Mouse (Mus musculus): ENCODE measurements at regions not wholly inside any gene's neighbourhood (a gene's known extent, or its start where the extent isn't known, plus 50 kb on each side); places are given as distances from the start of the nearest gene placed in this dataset.

DNA sequence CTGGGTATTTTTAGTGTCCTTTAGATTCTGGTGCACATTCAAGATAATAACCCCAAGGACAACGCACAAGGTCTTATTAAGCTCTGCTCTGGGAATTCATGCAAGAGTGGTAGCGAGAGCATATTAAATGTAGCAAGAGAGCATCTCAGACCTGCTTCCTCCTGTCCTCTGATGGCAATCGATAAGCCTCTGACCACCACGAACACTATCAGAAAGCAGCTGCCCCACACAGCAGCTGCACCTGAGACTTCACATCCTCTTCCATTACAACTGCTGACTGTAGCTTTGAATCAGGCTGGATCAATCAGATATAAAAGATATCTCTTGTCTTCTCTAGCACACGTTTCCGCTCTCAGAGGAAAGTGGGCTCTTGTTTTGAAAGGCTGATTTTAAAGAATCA lies 117.8 kb downstream of the Tmco5 start:
- TF ChIP-seq GATA1 (IDR thresholded peaks at IDR 0.05; ENCODE audit: low read length), result peak; percentile 81

GRCm38 (mm10) chr2:116998822-116999221 lies 120.3 kb downstream of the Tmco5 start:
- TF ChIP-seq GATA1 (IDR thresholded peaks at IDR 0.05; ENCODE audit: low read length), result peak; percentile 87

GRCm38 (mm10) chr2:116999592-116999991 lies 121.1 kb downstream of the Tmco5 start:
- no peak for TF ChIP-seq GATA1 (IDR thresholded peaks at IDR 0.05; ENCODE audit: low read length)

DNA sequence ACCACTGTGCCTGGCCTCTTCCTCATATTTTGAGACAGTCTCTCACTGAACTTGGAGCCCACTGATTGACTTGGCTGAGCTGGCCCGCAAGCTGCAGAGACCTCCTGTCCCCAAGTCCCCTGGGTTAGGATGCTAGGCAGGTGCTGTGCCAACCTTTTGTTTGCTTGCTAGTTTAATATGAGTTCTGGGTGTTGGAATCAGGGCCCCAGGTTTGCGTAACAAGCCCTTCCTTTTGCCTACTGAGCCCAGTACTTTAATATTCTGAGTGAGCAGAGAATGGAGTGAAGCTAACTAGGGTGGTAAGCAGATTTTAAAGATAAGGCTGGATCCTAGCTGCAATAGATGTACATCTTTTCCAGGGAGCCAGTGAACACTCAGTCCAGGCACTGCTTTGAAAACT lies 117.2 kb upstream of the Spred1 start:
- no peak for TF ChIP-seq GATA1 (IDR thresholded peaks at IDR 0.05; ENCODE audit: low read length)

DNA sequence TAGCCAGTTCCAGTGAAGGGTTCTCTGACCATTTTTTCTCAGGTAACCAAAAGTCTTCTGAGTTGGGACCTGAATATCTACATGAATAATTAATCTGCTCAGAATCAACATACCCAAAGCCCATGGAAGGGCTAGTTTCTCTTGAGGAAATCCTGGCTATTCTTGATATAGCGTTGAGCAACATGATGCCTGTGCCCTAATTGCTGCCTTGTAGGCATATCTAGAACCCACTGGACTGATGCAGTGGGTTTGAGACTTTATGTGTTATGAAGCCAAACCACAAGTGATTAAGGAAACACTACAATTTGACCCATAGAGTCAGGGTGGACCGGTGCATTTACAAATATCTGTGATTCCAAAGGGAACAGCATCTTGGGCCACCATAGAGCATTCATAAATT lies 114.3 kb upstream of the Spred1 start:
- TF ChIP-seq GATA1 (IDR thresholded peaks at IDR 0.05; ENCODE audit: low read length), result no peak

- no peak for TF ChIP-seq GATA1 (IDR thresholded peaks at IDR 0.05; ENCODE audit: low read length)
Measured at GRCm38 (mm10) chr2:117008922-117009321, 112.3 kb upstream of the Spred1 start.

- TF ChIP-seq GATA1 (IDR thresholded peaks at IDR 0.05; ENCODE audit: low read length), result no peak
Measured at GRCm38 (mm10) chr2:117010001-117010400, 111.2 kb upstream of the Spred1 start.

DNA sequence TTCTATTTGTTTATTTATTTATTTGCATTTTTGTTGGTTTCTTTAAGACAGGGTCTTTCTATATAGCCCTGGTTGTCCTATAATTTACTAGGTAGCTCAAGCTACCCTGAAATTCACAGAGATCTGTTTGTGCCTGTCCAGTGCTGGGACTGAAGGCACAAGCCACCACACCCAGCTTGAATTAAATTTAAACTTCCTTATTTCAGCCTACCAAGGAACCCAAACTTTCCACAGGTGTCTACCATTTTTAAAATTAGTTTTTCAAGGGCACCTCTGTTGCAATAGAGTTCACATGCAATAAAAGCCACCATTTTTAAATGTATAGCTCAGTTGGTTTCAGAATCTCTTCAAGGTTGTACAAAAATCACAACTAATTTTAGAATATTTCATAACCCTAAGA lies 110.2 kb upstream of the Spred1 start:
- TF ChIP-seq GATA1 (IDR thresholded peaks at IDR 0.05; ENCODE audit: low read length), result no peak

DNA sequence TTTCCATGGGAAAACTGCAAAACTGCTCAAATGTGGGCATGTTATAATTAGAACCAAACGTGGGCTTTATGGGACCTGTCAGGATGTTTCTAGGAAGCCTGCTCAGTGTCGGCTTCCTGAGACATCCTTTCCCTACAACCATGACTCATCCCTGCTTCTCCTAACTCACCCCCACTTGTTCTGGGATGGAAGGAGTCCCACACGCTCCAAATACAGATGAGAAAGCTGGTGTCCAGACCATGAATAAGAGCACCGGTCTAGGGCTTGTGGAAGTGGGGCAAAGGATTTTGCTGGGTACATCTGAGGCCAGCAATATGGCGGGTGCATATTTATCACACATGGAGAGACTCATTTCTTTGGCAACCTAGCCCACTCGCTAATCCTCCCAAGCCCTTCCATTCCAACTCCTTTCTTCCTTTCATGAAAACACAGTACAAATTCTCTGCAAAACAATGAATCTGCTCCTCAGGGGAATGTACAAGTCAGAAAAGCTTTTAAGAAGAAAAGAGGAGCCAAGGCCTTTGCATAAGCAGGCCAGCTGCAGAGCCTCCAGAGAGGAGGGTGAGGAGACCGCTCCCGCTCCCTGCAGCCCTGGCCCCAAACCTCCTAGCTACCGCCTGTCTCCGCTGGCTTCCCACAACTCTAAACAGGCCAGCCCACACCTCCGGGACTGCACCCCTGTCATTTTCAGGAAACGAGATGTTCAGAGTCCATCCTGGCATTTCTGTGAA lies 103.1 kb upstream of the Spred1 start:
- TF ChIP-seq GATA1 (IDR thresholded peaks at IDR 0.05; ENCODE audit: low read length), result no peak

DNA sequence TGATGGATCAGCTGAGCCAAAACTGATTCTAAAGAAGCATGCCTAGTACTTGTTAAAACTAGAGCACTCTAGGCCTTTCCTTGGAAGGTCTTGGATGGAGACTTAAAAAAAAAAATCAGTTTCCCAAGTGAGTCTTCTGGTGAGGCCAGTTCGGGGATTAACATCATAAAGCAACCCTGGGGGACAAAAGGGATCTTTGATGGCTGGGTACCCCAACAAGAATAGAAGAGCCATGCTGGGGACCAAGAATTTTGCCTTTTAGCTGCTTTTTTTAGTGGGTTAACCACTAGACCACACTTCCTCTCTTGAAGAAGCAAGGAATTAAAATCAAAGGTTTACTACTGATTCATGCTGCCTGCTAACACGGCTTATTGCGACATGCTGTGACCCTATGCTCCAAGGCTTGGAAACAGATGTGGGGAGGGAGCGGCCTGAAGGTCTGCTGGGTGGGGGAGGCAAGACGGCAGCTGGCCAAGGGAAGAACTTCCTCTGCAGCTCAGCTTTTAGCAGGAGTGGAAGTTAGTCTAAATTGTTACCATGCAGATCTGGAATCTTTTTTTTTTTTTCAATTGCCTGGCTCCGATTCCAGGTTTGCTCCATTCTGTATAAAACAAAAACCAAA lies 102.1 kb upstream of the Spred1 start:
- TF ChIP-seq GATA1 (IDR thresholded peaks at IDR 0.05; ENCODE audit: low read length), result no peak

- no peak for TF ChIP-seq GATA1 (IDR thresholded peaks at IDR 0.05; ENCODE audit: low read length)
Measured at GRCm38 (mm10) chr2:117019552-117019951, 101.6 kb upstream of the Spred1 start.

DNA sequence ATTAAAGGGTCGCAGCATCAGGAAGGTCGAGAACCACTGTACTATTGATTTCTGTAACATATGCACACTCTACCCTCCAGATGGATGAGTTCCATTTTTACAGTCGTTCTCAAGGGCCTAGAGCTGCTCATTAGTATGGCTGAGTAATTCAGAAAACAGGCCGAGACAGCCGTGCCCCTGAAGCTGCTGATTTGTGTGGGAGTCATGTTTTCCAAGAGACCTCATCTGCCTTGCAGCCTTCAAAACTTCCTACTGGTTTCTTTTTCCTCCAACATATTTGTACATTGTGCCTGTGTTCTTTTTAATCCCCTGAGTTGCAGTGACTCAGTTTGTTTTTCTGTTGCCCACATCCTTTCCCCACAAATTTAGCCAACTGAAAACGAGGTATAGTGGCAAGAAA lies 99.4 kb upstream of the Spred1 start:
- no peak for TF ChIP-seq GATA1 (IDR thresholded peaks at IDR 0.05; ENCODE audit: low read length)

DNA sequence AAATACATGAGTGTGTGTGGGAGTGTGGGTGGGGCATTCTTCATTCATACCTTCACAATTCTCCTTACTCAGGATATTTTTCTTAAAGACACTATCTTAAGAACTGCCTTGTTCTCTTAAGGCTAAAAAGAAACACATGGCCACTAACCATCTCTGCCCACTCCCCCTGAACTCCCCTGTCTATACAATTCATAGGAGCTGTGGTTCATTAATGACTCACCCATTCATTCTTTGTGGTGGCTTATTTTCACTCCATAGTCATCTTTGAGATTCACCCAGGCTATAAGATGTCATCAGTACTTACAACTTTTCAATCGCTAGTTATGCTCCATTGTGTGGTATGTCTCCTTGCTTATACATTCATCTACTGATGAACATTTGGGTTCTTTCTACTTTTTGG lies 97.7 kb upstream of the Spred1 start:
- TF ChIP-seq GATA1 (IDR thresholded peaks at IDR 0.05; ENCODE audit: low read length), result no peak

- TF ChIP-seq GATA1 (IDR thresholded peaks at IDR 0.05; ENCODE audit: low read length), result no peak
Measured at GRCm38 (mm10) chr2:117027071-117027470, 94.1 kb upstream of the Spred1 start.

DNA sequence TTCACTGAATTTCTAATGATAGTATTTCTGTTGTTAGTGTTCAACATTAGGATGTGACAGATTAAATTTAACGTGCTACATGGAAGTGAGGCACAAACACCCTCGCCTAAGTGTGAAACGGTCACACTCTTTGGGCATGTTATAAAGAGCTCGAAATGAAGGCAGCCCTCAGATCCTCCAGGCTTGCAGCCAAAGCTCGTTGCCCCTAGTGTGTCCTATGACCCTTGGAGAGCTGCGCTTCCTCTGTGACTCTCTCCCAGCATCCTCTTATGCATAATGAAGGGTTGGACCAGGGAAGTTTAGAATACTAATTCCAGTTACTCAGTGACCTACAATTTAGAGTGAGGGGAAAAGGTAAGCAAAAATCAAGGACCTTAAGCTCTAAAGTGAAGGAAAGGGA lies 92.4 kb upstream of the Spred1 start:
- no peak for TF ChIP-seq GATA1 (IDR thresholded peaks at IDR 0.05; ENCODE audit: low read length)

DNA sequence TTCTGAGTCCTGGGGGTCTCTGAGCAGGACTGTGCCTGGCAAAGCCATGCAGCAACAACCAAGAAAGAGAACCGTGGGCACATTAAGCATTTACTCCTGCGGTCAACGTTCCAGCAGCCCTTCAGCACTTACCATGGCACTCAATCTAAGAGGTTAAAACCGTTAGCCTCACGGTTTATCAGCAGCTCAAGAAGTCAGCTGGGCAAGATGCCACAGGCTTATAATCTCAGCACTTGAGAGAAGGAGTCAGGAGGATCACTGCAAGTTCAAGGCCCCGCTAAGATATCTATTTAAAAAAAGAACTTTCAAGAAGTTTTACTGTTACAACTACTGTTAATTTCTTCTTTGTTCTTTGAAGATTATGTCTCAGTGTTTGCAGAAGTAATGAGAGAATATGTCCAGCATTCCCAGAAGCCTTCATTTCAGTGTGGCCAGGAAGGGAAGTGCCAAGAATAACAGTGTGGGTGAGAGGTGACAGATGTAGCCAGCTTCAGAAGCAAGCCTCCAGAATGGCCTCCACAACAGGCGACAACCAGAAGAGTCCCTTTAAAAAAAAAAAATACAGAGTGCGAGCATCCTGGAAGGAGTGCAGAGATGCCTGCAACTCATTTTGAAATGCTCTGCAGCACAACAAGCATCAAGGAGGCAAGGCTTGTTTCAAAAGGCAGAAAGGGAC lies 84.8 kb upstream of the Spred1 start:
- TF ChIP-seq GATA1 (IDR thresholded peaks at IDR 0.05; ENCODE audit: low read length), result no peak

GRCm38 (mm10) chr2:117040211-117040610 lies 81.0 kb upstream of the Spred1 start:
- TF ChIP-seq GATA1 (IDR thresholded peaks at IDR 0.05; ENCODE audit: low read length), result no peak
